Mouse (Mus musculus): ENCODE results near the gene Tbc1d10a.

Tbc1d10a gene

DNA sequence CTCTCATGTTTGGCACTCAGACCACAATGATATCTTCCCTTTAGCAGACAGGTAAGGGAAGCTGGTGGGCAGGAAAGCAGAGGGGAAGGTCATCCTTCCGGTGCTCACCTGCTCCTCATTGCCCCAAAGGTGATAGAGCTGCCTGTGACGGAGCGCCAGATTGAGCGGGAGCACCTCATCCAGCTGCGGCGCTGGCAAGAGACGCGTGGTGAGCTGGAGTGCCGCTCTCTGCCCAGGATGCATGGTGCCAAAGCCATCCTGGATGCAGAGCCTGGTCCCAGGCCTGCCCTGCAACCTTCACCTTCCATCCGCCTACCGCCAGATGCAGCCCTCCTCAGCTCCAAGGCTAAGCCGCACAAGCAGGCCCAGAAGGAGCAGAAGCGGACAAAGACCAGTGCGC is 28.0 kb downstream of the Tbc1d10a start:
- intact Hi-C loops (cut with DNase I): loop anchor here (10.0 kb wide), 1 partner anchor 50 kb away; the partner anchor contains the start of genes Ccdc157 and Sf3a1

DNA sequence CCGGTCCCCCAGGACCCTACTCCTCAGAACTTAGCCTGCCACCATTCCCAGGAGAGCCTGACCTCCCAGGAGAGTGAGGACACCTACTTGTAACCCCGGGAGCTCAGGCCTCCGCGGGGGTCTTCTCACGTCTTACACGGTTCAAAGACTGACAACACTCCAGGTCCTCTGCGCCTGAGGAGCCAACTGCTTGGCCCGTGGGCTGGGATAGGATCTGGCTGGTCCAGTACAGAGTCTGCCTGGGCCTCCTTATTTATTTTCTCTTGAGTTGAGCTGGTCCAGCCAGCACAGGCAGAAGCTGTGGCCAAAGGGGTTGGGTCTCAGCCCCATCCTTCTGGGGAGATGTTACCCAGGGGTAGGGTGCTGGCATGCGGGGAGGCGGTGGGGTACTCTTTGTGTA is 28.5 kb downstream of the Tbc1d10a start:
- intact Hi-C loops (cut with DNase I): loop anchor here (10.0 kb wide), 1 partner anchor 50 kb away; the partner anchor contains the start of genes Ccdc157 and Sf3a1

DNA sequence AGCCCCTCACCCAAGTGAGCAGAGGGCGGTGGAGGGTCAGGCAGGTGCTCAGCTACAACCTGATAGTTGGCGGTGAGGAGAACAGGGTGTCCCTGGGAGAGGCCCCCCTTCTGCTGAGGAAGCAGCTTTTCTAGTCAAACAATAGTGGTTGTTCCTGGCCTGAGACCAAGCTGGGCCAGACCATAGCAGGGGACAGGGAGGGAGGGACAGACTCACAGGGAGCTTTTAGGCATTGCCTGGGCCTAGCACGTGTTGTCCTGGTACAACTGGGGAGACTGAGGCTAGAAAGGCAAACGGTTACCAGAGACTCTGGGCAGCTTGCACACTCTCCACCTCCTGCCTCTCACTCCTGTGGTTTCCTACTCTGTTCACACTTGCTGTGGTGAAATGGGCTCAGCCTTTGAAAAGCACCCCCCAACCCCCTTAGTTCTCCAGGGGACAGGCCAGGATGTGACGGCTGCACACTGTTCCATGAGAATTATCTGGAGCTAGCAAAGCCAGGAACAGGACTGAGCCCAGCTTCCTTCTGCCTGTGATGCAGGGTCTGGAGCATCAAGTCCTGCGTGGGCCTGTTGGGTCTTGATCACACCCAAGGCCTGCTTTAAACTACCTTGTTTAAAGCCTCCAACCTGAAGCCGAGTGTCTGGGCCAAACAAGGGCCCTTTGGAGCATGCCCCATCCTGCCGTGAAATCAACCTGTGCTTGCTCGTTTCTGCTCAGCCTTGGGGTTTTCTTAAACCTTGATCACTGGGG is 29.8 kb downstream of the Tbc1d10a start:
- intact Hi-C loops (cut with DNase I): loop anchor here (1.0 to 10.0 kb wide), 2 partner anchors 29 to 52 kb away; partner anchors contain the start of genes Ccdc157 and Sf3a1

DNA sequence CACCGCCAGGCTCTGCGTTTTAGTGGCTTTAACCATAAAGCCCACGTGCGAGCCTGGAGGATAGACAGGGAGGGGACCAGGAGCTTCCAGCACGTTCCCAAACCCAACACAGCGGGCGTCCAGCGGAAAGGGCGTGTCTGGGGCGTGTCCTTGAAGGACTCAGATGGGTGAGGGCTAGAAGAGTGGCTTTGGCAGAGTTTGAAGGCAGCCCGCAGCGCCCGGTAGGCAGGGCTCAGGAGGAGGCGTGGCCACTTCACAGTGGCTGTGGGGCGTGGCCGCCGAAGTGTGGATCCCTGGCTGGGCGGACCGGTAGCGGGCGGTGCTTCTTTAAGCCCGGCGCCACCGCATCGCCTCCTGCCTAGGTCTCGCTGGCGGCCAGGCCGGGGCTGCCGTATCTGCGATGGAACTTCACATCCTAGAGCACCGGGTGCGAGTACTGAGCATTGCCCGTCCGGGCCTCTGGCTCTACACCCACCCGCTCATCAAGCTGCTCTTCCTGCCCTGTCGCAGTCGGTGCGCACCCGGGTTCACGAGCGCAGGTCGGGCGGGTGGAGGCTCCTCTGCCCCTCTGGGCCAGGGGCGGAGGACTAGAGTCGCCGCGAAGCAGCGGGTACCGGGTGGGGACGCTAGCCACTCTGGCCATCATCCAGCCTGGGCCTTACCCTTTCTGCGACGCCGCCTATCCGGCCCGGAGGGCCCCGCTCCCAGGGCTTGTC is 31.5 kb downstream of the Tbc1d10a start, which contains the start of gene Castor1:
Castor1 (plus strand) TSS at position 312 of the 716 bp plus-strand sequence.
- intact Hi-C loops (cut with DNase I): loop anchor here (10.0 kb wide), 1 partner anchor 53 kb away; the partner anchor contains the start of genes Ccdc157 and Sf3a1

DNA sequence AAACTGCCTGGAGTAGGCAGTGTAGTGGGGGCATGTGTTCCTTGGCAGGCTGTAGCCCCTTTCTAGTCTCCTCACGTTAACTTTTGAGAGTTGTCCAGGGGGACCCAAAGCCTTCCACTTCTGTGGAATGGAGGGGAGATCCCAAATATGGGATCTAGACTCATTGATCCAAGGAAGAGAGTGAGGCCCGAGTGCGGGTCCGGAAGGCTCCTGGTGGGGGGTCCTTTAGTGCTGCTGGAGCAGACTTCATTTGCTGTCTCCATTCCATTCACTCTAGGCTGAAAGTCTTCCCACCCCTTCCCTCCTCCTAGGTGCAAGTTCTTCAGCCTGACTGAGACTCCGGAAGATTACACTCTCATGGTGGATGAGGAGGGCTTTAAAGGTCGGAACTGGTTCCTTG is 32.0 kb downstream of the Tbc1d10a start:
- intact Hi-C loops (cut with DNase I): loop anchor here (10.0 kb wide), 1 partner anchor 54 kb away; the partner anchor contains the start of genes Ccdc157 and Sf3a1

DNA sequence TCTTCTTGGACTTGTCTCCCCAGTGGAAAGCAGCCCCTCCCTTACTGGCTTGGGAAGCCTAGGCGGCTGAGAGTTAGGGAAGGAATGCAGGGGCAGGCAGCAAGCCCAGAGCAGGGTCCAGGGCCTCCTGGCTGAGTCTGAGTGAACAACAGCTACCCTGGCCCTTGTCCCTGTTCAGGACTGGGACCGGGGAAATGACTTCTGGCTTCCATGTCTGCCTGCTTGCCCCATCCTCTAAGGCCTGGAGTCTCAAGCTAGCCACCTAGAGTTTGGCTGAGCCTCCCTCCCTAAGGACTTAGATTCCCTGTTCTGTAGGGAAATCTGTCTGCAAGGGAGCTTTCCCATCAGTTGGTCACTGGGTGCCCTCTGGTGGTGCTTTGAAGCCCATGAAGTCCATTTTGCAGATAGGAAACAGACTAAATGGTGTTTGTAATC is 32.7 kb downstream of the Tbc1d10a start:
- intact Hi-C loops (cut with DNase I): loop anchor here (10.0 kb wide), 1 partner anchor 55 kb away; the partner anchor contains the start of genes Ccdc157 and Sf3a1

DNA sequence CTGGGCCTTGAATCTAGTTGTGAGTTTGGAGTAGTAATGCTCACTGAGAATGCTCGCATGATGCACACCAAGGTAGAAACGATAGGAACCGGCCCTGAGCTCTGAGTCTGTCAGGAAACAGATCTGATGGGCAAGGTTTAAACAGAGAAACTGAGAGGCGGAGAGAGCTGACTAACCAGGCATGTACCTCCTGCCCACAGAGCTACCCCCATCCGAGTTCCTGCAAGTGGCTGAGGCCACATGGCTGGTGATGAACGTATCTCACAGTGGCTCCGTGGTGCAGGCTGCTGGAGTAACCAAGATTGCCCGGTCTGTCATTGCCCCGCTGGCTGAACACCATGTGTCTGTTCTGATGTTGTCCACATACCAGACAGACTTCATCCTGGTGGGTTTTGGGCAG is 33.3 kb downstream of the Tbc1d10a start:
- intact Hi-C loops (cut with DNase I): loop anchor here (1.0 to 10.0 kb wide), 4 partner anchors 38 to 205 kb away; partner anchors contain the start of genes Ccdc157, Rnf215 and Sf3a1

- intact Hi-C loops (cut with DNase I): loop anchor here (1.0 to 10.0 kb wide), 3 partner anchors 38 to 204 kb away; partner anchors contain the start of gene Rnf215
Measured at GRCm38 (mm10) chr11:4220443-4221400, 34.1 kb downstream of the Tbc1d10a start.

GRCm38 (mm10) chr11:4222046-4222950 is 35.7 kb downstream of the Tbc1d10a start:
- intact Hi-C loops (cut with DNase I): loop anchor here (10.0 kb wide), 1 partner anchor 203 kb away; no protein-coding TSS in a partner anchor

GRCm38 (mm10) chr11:4223393-4224188 is 37.0 kb downstream of the Tbc1d10a start:
- intact Hi-C loops (cut with DNase I): loop anchor here (10.0 kb wide), 1 partner anchor 201 kb away; no protein-coding TSS in a partner anchor

DNA sequence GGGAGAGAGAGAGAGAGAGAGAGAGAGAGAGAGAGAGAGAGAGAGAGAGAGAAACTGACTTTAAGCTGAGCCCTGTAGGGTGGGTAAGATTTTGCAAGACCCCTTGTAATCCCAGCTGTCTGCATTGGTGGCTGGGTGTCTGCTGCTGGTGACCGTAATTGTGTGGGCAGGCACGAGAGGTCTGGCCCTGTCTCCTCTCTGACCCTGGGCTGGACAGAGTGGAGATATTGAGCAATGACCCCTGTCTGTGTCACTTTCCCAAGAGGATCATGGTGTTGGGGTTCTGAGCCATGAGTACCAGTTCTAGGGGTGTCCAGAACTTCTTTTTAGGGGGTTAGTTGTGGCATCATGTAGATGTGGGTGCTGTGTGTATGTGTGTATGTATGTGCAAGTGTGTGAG is 37.6 kb downstream of the Tbc1d10a start:
- intact Hi-C loops (cut with DNase I): loop anchor here (10.0 kb wide), 1 partner anchor 201 kb away; no protein-coding TSS in a partner anchor

- intact Hi-C loops (cut with DNase I): loop anchor here (10.0 kb wide), 1 partner anchor 198 kb away; no protein-coding TSS in a partner anchor
Measured at GRCm38 (mm10) chr11:4226569-4227325, 40.2 kb downstream of the Tbc1d10a start.

DNA sequence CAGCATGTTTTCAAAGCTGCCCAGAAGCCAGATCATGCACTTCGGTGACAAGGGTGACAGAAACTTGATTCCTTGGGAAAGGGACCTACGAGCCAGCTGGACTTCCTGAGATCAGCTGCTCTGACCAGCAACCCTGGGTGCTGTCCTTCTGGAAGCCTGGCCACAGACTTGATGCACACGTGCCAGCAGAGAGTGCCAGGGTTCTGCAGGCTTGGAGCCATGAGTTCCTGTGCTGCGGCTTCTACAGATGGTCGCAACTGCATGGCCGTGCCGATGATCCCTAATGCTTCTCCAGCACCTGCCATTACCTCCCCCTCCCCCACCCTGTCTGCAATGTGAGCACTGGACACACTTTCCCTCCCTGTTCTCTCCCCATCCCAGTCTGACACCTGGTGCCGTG is 41.9 kb downstream of the Tbc1d10a start:
- intact Hi-C loops (cut with DNase I): loop anchor here (10.0 kb wide), 1 partner anchor 196 kb away; no protein-coding TSS in a partner anchor

DNA sequence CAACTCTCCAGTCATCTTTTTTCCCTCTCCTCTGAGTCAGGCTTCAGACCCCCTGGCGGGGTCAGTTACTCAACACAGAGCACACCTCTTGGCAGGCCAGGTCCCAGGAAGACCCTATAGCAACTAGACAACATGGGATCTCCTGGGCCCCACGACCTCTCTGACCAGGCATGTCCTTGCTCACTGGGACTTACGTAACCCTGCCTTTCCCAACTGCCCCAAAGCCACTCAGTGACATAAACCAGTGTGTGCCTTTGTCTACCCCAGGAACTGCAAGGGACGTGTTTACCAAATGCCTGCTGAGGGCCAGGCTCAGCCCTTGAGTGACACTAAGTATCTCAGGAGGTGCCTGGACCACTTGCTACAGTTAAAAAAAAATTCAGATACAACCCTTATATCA is 43.3 kb downstream of the Tbc1d10a start:
- intact Hi-C loops (cut with DNase I): loop anchor here (10.0 kb wide), 1 partner anchor 195 kb away; no protein-coding TSS in a partner anchor

- intact Hi-C loops (cut with DNase I): no loop called here
Measured at GRCm38 (mm10) chr11:4231435-4231834, 44.8 kb downstream of the Tbc1d10a start.

DNA sequence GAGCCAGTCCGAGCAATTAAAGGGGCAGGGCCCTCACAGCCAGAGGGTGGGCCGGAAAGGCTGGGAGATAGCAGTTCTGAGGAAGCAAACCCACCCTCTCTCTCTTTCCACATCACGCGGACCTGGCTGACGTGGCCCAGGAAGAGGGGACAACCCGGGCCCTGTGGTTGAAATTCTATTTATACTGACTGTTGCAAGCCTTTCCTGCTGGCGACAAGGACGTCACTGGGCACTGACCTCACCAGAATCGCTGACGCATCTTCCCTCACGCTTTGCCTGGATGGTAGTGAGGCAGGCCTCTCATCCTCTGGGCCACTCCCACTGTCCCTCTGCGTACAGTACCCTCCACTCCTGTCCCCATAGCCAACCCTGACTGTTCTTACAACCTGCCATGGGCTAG is 46.1 kb downstream of the Tbc1d10a start:
- intact Hi-C loops (cut with DNase I): no loop called here

DNA sequence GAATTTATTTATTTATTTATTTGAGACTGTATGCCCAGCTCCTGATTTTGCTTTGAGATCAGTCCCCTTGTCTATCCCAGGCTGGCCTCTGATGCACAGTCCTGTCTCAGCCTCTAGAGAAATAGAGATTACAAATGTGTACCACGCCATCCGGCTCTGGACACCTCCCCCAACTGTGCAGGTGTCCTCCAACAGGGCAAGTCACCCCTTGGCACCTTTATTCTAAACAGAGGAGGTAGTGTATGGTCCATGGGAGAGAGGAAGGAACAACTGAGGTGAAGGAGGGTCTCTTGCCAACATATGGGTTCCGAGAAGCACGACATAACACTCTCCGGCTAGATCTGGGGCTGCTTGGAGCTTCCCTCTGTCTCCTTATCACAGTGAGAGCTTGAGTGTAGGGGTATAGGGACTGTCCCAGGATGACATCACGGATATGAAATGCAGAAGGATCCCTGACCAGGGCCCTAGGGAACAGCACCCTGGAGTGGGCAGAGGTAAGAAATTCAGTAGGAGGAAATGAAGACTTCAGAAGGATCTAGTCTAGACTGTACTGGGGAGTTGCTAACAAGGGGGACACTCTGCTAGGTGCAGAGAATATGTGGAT is 48.6 kb downstream of the Tbc1d10a start:
- intact Hi-C loops (cut with DNase I): no loop called here
